Mouse (Mus musculus): Measurements from ENCODE around the gene Cyp2e1.
A peak's percentile ranks its signal among the peaks of the same experiment; 100 is the strongest.

Gene Cyp2e1

DNA sequence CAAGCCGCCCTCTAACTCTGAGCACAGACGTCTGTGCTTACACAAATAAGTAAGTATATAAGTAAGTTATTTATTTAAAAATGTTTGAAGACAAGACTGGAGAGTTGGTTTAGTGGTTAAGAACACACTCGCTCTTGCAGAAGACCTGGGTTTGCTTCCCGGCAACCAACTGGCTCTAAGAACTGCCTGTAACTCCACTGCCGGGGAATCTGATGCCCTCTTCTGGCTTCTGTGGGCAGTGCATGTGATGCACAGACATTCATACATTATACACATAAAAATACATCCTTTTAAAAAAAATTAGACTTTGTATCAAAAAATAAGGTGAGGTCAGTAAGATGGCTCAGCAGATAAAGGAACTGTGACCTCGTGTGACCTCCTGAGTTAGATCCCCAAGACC lies 47.0 kb downstream of the Cyp2e1 start:
- no peak for DNase-seq (ENCODE audit: low read depth)

DNA sequence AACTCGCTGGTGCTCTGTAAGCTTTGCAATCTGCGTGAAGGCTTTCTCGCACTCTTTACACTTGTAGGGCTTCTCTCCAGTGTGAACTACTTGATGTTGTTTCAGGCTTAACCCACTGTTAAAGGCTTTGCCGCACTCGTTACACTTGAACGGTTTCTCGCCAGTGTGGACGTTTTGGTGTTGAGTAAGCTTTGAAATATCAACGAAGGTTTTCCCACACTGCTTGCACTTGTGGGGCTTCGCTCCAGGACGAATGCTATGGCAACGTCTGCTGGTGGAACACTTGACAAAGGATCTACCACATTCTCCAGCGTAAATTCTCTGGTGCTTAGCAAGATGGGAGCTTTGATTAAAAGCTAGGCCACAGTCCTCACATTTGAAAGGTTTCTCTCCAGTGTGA lies 48.2 kb downstream of the Cyp2e1 start:
- DNase-seq (ENCODE audit: low read depth) = no peak

DNA sequence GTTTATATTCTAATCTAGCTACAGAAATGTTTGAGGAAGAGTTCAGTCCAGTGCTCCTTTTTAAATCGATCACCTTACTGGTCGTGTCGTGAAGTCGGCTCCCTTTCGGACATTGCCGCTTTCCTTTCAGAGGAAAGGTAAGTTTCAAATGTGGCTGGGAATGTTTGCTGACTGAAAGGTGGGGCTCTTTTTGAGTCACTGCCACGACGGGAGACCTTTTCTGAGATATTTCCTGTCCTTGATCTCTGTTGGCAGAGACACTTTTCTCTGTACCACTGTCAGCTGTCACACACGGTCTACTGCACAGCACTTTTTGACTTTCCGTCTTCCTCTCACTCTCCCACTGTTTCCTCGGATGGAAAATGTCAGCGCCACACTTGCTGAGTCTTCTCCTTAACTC lies 49.3 kb downstream of the Cyp2e1 start:
- no peak for DNase-seq (ENCODE audit: low read depth)

DNA sequence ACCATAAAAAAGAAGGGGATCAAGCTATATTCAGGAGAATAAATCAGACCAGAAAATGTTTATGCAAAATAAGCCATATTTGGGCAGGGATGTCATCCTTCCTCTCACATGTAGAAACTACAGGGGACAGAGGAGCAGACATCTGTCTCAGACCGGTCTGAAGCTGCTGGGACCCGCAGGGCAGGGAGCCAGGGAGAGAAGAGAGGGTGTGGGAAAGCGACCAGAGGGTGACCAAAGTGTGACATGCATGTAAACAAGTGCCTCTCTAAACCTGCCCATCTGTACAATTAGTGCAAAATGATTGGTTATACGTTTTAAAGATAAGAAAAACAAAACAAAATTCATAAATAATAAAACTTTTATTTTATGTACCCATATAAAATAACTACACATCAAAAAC lies 56.6 kb downstream of the Cyp2e1 start:
- no peak for DNase-seq (ENCODE audit: low read depth)

GRCm38 (mm10) chr7:140821305-140821652 lies 57.7 kb downstream of the Cyp2e1 start:
- no peak for DNase-seq (ENCODE audit: low read depth)

DNA sequence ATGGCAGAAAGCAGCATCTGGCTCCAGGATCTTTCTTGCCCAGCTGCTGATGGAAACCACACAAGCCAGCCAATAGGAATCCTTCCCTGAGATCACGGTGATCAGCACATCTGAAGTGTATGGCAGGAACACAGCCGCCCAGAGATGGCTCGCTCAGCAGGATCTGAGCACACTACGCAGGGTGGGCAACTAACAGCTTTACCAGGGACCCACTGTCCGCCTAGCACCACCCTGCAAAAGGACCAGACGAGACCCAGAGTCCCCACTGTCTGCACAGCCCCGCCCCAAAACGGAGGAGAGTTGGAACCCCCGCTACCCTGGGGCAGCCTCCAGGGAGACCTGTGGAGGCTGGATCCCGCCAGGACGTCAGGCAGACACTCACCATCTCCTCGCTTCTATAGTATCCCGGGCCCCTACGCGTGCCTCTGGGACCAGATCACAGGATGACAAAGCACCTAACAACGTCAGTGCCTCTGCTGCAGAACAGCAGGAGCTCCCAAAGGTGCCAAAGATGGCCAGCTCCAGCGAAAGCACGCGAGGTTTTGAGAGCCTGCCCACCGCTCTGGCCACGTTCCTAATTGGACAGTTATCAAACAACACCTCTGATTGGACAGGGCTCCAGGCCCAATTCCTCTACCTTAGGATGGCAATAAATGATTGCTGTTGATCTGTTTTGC lies 58.3 kb downstream of the Cyp2e1 start, which contains the start of gene Zfp941:
Gene Zfp941, minus strand, starts transcription at position 526 of the 677 bp plus-strand sequence.
- peak; percentile 49 for DNase-seq (ENCODE audit: low read depth)

GRCm38 (mm10) chr7:140822731-140823130 lies 59.2 kb downstream of the Cyp2e1 start:
- DNase-seq (ENCODE audit: low read depth) = no peak

All from NIH3T3 (cell line).